Mouse (Mus musculus) neural tube, embryonic 12.5 days (tissue): ENCODE measurements around the gene Rbpj. TPM values are rescaled to one million over a fixed set of nuclear protein-coding genes. Genes with fewer than 3 reads are reported as not detected.

Source experiments
- ATAC-seq: fragments of 200-750 bp; cut with Nextera tagmentation; 2 replicates; pipeline ENCODE4 v1.8.0; 2017; ENCODE audit warnings: low read depth, mild to moderate bottlenecking, moderate TSS enrichment, moderate library complexity; ENCODE audit not compliant: low FRiP score
- H3K27ac ChIP-seq: fragments of 300-500 bp; sonication (generic); 2 replicates; pipeline ENCODE4 v1.5.1; 2016
- H3K27me3 ChIP-seq: fragments of 300-500 bp; sonication (generic); replicated peaks from 2 replicates; pipeline ENCODE4 v1.6.1; 2016; ENCODE audit warnings: mild to moderate bottlenecking
- H3K36me3 ChIP-seq: fragments of 300-500 bp; sonication (generic); 2 replicates; pipeline ENCODE4 v1.6.1; 2016; ENCODE audit warnings: mild to moderate bottlenecking
- H3K4me1 ChIP-seq: fragments of 300-500 bp; sonication (generic); 2 replicates; pipeline ENCODE4 v1.6.1; 2016
- H3K4me2 ChIP-seq: fragments of 300-500 bp; sonication (generic); replicated peaks from 2 replicates; pipeline ENCODE4 v1.6.1; 2016; ENCODE audit warnings: mild to moderate bottlenecking
- H3K4me3 ChIP-seq: fragments of 300-500 bp; sonication (generic); 2 replicates; pipeline ENCODE4 v1.5.1; 2016
- H3K9ac ChIP-seq: fragments of 300-500 bp; sonication (generic); 2 replicates; pipeline ENCODE4 v1.6.1; 2016; ENCODE audit warnings: mild to moderate bottlenecking
- H3K9me3 ChIP-seq: fragments of 300-500 bp; sonication (generic); 2 replicates; pipeline ENCODE4 v1.6.1; 2016; ENCODE audit warnings: mild to moderate bottlenecking
- WGBS: fragments of 180-500 bp; shearing (Covaris S2); methylation state at CpG from one replicate; pipeline ENCODE4 v1.1.7; 2016; 5-methylcytosine and 5-hydroxymethylcytosine counted together
- polyA plus RNA-seq: library from polyadenylated mRNA; unstranded; fragments of >200 nt; fragmentation: Nextera tagmentation; extraction: Ambion mirVana; gene quantifications from 2 replicates; pipeline ENCODE4 v1.2.1, GENCODE M21; 2016

Rbpj gene
- polyA plus RNA-seq, result 52.8 and 62.8 TPM in 2 replicates

DNA sequence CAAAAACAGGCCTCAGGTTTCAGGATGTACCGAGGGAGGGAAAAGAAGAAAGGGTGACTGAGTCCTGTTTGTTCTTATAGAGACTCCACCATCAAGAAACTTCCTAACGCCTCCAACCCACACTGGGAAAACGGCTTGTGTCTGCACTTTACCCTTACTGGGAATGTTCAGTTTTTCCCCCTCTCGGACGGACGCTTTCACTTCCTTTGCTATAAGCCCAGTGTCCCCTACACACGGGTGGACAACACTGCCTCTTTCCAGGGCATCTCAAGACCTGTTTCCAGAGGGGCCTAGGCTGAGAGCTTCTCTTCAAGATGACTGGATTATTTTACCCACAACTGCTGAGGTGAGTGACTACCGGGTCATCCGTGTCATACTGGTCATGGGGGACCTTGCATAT is at the start of gene Rbpj:
Gene Rbpj, plus strand, starts transcription at position 270 of the 400 bp plus-strand sequence.
- H3K27ac ChIP-seq, result no peak within 1 kb of the TSS
- H3K4me2 ChIP-seq, result no peak within 1 kb of the TSS
- H3K27me3 ChIP-seq, result no peaks in the 10 kb centered on the region
- H3K4me1 ChIP-seq, result peaks cover 2% of the 10 kb centered on the region; the same call in 1 of the 2 replicates
- H3K9ac ChIP-seq, result no peak within 1 kb of the TSS
- H3K36me3 ChIP-seq, result no peaks in the 10 kb centered on the region
- no peaks in the 10 kb centered on the region for H3K9me3 ChIP-seq
- no peak for ATAC-seq
- H3K4me3 ChIP-seq, result no peak within 1 kb of the TSS
- WGBS, result 91% methylated on average over 9 of the region's 9 CpGs

DNA sequence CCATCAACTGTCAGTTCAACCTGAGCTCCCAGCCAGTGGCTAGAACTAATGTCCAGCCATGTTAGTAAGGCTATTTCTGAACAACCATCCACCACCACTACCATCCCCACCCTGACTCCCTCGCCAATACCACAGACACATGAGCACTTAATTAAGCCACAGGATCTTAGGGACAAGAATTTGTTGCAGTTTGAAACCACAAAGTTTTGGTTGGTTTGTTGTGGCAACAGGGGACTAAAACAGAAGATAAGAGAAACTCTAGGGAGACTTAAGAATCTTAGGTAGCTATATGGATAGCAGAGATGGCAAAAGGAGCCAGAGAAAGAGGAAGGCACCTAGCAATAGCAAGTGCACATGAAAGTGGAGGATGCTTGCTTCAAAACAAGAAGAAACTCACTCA is 45.2 kb upstream of the Rbpj start:
- Histone ChIP-seq H3K27ac (no peak overlapping the region), H3K36me3 (no peaks in the 10 kb centered on the region), H3K27me3 (no peaks in the 10 kb centered on the region), H3K9me3 (no peaks in the 10 kb centered on the region), H3K4me3 (no peak overlapping the region), H3K4me2 (no peak overlapping the region), H3K9ac (no peak overlapping the region), H3K4me1 (no peaks in the 10 kb centered on the region)
- WGBS, result 87% methylated on average over 1 of the region's 1 CpGs
- ATAC-seq, result no peak

DNA sequence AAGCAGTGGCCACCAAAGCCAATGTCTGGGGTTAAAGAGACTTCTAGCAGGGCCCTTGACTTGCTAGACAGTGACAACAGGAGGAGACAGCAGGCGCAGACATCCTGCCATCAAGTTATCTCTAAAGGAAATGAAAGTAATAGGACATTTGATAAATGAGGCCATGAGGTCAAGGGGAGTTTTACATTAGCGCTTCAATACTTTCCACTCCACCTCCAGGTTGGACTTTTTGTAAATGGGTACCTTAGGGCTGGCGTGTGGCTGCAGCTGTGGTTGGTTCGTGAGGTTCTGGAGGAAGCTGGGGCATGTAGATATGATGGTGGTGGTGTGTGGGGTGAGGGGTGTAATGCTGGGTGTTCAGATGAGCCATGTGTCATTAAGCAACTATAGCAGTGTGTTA is 44.7 kb upstream of the Rbpj start:
- no peak for ATAC-seq
- no peak overlapping the region for H3K27ac ChIP-seq
- no peaks in the 10 kb centered on the region for H3K36me3 ChIP-seq
- no peaks in the 10 kb centered on the region for H3K9me3 ChIP-seq
- 87% methylated on average over 4 of the region's 4 CpGs for whole genome bisulfite sequencing
- H3K4me3 ChIP-seq, result no peak overlapping the region
- H3K9ac ChIP-seq, result no peak overlapping the region
- no peaks in the 10 kb centered on the region for H3K27me3 ChIP-seq
- H3K4me1 ChIP-seq, result no peaks in the 10 kb centered on the region
- no peak overlapping the region for H3K4me2 ChIP-seq

DNA sequence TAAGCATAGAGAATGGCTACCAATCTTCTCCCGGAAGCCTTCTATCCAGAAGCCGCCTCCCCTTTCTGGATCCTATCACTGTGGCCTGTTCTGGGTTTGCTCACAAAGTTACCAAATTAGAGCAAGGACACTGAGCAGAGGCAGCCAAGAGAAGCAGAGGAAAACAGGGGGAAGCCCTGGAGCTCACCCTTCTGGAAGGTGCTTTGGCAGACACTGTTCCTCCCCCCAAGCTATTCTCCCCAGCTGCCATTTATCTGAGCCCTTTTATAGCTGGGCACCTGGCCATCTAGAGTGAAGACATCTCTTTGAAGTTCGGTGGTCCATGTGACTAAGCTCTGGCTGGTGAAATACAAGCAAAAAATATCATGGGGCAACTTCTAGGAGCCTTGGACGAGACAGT is 38.5 kb upstream of the Rbpj start:
- Histone ChIP-seq H3K27ac (no peak overlapping the region), H3K9ac (no peak overlapping the region), H3K4me1 (no peaks in the 10 kb centered on the region), H3K27me3 (no peaks in the 10 kb centered on the region), H3K36me3 (no peaks in the 10 kb centered on the region), H3K4me2 (no peak overlapping the region), H3K9me3 (no peaks in the 10 kb centered on the region), H3K4me3 (no peak overlapping the region)
- WGBS, result 86% methylated on average over 4 of the region's 4 CpGs
- no peak for ATAC-seq

DNA sequence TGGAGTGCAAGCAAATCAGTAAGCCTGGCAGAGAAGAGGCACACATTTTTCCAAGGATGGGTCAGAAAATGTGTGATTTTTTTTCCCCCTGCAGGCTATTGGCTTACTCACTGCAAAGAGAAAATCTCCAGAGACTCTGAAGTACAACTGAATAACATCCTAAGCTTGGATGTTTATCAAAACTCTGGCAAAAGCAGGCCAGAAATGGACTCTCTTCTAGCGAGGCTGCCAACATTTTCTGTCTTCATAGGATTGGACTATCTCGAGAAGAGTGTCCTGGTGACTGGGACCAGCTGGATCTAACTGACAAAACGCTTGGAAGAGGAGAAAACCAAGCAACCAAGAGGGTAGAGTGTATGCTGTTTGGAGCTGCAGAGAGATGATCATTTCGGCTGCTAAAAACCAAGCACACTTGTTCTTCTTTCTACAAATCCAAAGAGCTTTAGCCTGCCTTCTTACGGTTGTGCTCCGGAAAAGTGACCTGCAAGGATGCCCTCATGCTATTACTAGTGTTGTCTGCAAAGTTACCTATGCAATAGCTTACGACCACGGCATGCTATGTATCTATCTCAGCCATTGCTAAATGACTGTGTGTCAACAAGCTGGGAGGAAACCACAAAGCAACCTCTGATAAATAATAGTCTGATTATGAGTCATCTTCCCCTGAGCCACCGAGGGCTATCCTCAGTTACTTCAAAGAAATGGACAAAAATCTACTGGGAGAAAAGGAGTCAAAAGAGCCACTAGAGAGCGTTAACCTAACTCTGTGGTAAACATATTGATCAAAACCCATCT is 36.1 kb upstream of the Rbpj start:
- Histone ChIP-seq H3K27me3 (no peaks in the 10 kb centered on the region), H3K4me2 (no peak overlapping the region), H3K36me3 (no peaks in the 10 kb centered on the region), H3K4me3 (no peak overlapping the region), H3K9me3 (no peaks in the 10 kb centered on the region), H3K27ac (no peak overlapping the region), H3K4me1 (no peaks in the 10 kb centered on the region), H3K9ac (no peak overlapping the region)
- WGBS, result 89% methylated on average over 10 of the region's 10 CpGs
- no peak for ATAC-seq

DNA sequence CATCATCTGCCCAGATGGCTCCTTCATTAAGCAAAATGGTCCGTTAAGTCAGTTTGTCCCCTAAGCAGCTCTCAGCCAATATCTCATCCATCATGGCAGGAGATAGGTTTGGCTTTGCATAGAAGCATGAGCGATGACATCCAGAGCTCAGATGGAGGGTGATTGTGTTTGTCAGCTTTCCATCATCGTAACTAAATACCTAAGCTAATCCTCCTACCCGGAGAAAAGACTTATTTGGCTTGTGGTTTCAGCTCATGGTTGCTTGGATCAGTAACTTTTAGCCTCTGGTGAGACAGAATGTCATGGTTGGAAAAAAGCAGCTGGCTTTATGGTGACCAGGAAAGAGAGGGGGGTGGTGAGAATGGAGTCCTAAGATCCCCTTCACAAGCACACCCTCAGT is 33.5 kb upstream of the Rbpj start:
- no peak overlapping the region for H3K4me3 ChIP-seq
- H3K36me3 ChIP-seq, result no peaks in the 10 kb centered on the region
- H3K27me3 ChIP-seq, result no peaks in the 10 kb centered on the region
- 87% methylated on average over 4 of the region's 4 CpGs for WGBS
- H3K9ac ChIP-seq, result no peak overlapping the region
- H3K27ac ChIP-seq, result no peak overlapping the region
- H3K9me3 ChIP-seq, result no peaks in the 10 kb centered on the region
- ATAC-seq, result no peak
- no peak overlapping the region for H3K4me2 ChIP-seq
- no peaks in the 10 kb centered on the region for H3K4me1 ChIP-seq

DNA sequence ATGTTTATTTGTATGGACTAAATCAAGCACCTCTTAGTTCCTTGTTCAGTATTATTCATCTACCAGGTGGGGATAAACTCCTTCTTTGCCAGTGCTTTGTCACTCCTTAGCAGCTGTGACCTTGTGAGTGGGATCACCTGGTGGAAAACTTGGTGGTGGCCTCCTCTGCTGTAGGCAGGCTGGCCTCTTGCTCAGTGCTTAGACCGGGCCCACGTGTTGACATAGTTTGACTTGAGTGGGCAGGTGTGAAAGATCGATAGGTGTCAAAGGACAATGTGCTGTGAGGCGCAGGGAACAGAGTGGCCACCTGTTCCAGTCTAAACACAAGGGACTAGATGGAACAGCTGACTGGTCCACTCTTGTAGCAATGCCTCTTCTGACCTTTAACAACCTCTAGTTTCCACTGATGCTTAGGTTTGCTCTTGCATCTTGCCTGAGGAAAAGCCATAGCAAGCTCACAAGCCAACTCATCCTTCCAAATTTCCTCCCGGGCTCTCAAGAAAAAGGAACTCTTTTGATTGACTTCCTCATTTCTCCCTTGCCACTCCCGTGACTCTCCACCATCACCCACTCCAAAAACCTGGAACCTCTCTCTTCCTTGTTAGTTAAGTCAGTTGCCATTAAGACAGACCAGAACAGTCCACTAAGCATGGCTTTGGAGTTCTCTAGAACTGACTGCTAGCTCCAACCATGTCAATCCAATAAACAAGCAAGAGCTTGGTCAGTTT is 28.9 kb upstream of the Rbpj start:
- Histone ChIP-seq H3K4me3 (no peak overlapping the region), H3K4me2 (no peak overlapping the region), H3K27ac (no peak overlapping the region), H3K27me3 (no peaks in the 10 kb centered on the region), H3K4me1 (no peaks in the 10 kb centered on the region), H3K9ac (no peak overlapping the region), H3K36me3 (no peaks in the 10 kb centered on the region), H3K9me3 (no peaks in the 10 kb centered on the region)
- WGBS, result 93% methylated on average over 6 of the region's 6 CpGs
- ATAC-seq, result no peak

DNA sequence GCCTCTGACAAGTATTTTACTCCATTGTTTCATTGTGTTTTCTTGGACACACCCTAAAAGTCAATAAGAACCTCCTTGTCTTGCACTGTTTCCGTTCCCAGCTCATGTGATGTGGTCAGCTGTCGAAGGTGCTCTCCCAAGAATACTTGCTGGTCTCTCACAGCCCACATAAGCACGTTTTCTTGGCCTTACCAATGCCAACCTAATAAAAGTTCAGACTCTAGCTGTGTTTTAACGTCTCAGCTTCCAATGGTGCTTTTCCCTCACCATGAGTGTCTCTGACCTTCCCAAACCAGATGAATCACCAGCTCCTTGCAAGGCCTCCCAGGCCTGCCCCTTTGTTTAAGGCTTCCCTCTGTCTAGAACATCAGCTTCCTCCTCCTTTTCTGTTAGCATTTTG is 28.2 kb upstream of the Rbpj start:
- H3K4me3 ChIP-seq, result no peak overlapping the region
- no peaks in the 10 kb centered on the region for H3K9me3 ChIP-seq
- H3K27me3 ChIP-seq, result no peaks in the 10 kb centered on the region
- no peak overlapping the region for H3K4me2 ChIP-seq
- no peak for ATAC-seq
- H3K27ac ChIP-seq, result no peak overlapping the region
- no peaks in the 10 kb centered on the region for H3K36me3 ChIP-seq
- WGBS, result 80% methylated on average over 4 of the region's 4 CpGs
- H3K9ac ChIP-seq, result no peak overlapping the region
- no peaks in the 10 kb centered on the region for H3K4me1 ChIP-seq

DNA sequence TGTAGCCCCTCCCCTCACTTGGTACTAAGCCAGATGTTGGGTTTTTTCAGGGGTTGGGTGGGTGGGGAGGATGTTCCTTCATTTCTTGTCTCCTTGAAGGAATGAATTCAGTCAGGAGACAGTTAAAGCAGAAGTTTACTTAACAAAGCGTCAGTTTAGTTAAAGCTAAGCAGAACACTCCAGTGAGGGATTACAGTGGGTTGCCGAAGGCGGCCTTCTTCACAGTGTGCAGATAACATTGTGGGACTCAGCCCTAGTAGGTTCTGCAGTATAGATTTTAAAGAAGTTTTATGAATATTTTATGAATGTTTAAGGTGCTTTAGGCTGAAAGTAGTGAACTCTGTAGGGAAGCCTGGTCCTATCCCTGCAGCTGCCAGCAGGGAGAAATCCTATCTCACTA is 27.7 kb upstream of the Rbpj start:
- ATAC-seq, result no peak
- Histone ChIP-seq H3K27me3 (no peaks in the 10 kb centered on the region), H3K9ac (no peak overlapping the region), H3K9me3 (no peaks in the 10 kb centered on the region), H3K4me1 (no peaks in the 10 kb centered on the region), H3K4me2 (no peak overlapping the region), H3K27ac (no peak overlapping the region), H3K36me3 (no peaks in the 10 kb centered on the region), H3K4me3 (no peak overlapping the region)
- 94% methylated on average over 3 of the region's 3 CpGs for WGBS

DNA sequence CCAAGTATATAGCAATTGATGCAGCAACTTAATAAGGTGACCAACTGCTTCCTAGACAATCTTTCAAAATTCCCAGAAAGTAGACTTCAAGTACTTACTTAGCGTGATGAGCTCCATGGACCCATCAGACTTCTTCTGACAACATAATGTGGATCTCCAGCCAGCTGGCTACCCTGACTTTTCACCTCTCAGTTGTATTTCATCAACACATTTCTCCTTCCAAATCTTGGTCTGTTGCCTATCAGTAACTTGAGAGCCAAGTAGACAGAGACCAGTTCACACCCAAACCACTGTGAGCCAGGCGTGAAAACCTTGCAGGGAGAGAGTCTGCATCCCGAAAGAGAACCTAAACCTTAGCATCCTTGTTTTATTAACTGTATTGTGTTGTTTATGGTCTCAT is 26.3 kb upstream of the Rbpj start:
- Histone ChIP-seq H3K9ac (no peak overlapping the region), H3K4me2 (no peak overlapping the region), H3K4me1 (no peaks in the 10 kb centered on the region), H3K27me3 (no peaks in the 10 kb centered on the region), H3K27ac (no peak overlapping the region), H3K9me3 (no peaks in the 10 kb centered on the region), H3K36me3 (no peaks in the 10 kb centered on the region), H3K4me3 (no peak overlapping the region)
- WGBS, result 83% methylated on average over 3 of the region's 3 CpGs
- ATAC-seq, result no peak

DNA sequence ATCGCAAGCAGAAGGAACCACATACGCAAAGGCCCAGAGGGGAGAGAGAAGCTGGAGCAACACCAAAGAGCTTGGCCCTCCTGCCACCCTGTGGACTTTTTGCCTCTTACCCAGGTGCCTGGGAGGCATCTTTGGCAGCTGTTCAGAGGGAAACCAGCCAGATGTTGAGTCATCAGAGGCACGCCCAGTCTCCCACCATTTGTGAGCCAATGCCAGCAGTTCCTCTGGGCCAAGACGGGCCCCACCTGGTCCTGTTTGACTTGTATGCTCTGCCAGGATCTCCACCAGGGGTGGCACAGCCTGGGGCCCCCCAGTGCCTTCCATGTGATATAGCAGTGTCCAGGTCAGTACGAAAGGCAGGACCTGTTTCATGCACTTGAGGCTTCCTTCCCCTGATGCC is 21.9 kb upstream of the Rbpj start:
- no peak overlapping the region for H3K4me2 ChIP-seq
- H3K27me3 ChIP-seq, result no peaks in the 10 kb centered on the region
- no peaks in the 10 kb centered on the region for H3K36me3 ChIP-seq
- no peak overlapping the region for H3K27ac ChIP-seq
- 90% methylated on average over 5 of the region's 5 CpGs for WGBS
- H3K4me3 ChIP-seq, result no peak overlapping the region
- H3K9ac ChIP-seq, result no peak overlapping the region
- no peaks in the 10 kb centered on the region for H3K9me3 ChIP-seq
- H3K4me1 ChIP-seq, result no peaks in the 10 kb centered on the region
- ATAC-seq, result no peak

DNA sequence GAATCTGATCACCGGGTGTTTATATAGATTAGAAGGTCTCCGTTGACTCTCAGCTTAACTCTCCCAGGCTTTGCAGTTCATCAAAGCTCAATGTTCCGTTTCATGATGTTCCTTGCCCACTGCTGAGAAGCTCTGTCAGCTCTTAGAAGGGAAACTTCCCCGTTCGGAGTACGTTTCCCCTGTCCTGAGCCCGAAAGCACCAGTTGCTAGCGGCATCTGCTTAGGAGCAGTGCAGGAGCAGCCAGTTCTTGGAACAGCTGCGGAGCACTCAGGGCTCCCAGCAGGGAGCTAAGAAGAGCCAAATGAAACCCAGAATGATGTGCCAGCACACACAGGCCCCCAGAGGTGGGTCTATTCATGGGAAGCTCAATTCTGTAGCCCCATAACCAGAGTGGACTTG is 15.0 kb upstream of the Rbpj start:
- no peaks in the 10 kb centered on the region for H3K27me3 ChIP-seq
- no peak overlapping the region for H3K27ac ChIP-seq
- no peak overlapping the region for H3K9ac ChIP-seq
- WGBS, result 72% methylated on average over 9 of the region's 9 CpGs
- H3K4me2 ChIP-seq, result no peak overlapping the region
- no peaks in the 10 kb centered on the region for H3K9me3 ChIP-seq
- ATAC-seq, result no peak
- H3K4me1 ChIP-seq, result no peaks in the 10 kb centered on the region
- H3K4me3 ChIP-seq, result no peak overlapping the region
- no peaks in the 10 kb centered on the region for H3K36me3 ChIP-seq

DNA sequence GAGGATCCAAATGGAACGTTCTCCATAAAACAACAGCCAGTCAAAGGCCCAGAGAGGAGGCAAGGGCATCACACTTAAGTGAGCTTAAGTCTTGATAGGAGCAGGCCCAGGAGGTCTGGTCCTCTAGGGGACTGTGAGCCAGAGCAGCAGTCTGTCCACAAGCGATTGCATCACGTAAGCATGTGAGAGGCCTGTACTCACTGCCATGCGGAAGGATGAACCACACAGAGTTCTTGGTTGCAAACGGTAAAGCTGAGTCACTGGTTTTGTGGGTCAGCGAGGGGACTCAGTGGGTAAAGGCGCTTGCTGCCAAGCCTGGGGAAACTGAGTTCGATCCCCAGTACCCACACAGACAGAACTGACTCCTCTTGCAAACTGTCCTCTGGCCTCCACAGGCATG is 14.1 kb upstream of the Rbpj start:
- ATAC-seq, result no peak
- no peak overlapping the region for H3K4me2 ChIP-seq
- H3K4me3 ChIP-seq, result no peak overlapping the region
- no peaks in the 10 kb centered on the region for H3K4me1 ChIP-seq
- H3K36me3 ChIP-seq, result no peaks in the 10 kb centered on the region
- H3K9ac ChIP-seq, result no peak overlapping the region
- H3K27me3 ChIP-seq, result no peaks in the 10 kb centered on the region
- no peak overlapping the region for H3K27ac ChIP-seq
- no peaks in the 10 kb centered on the region for H3K9me3 ChIP-seq
- WGBS, result 82% methylated on average over 8 of the region's 8 CpGs
